In genomic region chr7:19257390-19258022, GRCm38 (mm10) we compare ENCODE assay signal across 8 mouse cellular contexts. TPM values are rescaled to one million over a fixed set of nuclear protein-coding genes. Genes with fewer than 3 reads are reported as not detected.
DNase-seq lines count a peak whose midpoint lies in the region; ATAC-seq and TF ChIP-seq lines count a peak whose summit lies in the region.
"Had no signal": no experiment of that assay in that cellular context is flagged by ENCODE, and none has a peak within 500 bp of the region (broad histone marks: within the 10 kb centered on the region; RNA-seq: fewer than 3 reads in every experiment).

No protein-coding gene starts in this region.

- H3K9ac ChIP-seq in intestine, embryonic 16.5 days (ENCODE audit: low read depth, low read length): no peak overlapping the region
- no peak overlapping the region for H3K9ac ChIP-seq in limb, embryonic 14.5 days (ENCODE audit: low read depth, low read length, severe bottlenecking)
- no peak overlapping the region for H3K9ac ChIP-seq in midbrain, embryonic 14.5 days (replicated peaks; ENCODE audit: low read length)

- no peak for TF ChIP-seq POLR2A in limb, embryonic 14.5 days (IDR thresholded peaks at IDR 0.05; ENCODE audit: borderline replicate concordance, extremely low read depth, insufficient read depth, insufficient read length)

- WGBS in intestine, embryonic 16.5 days: 33% methylated on average over 11 of the region's 11 CpGs
- WGBS in limb, embryonic 14.5 days: 40% methylated on average over 11 of the region's 11 CpGs
- WGBS in midbrain, embryonic 14.5 days: 36% methylated on average over 11 of the region's 11 CpGs

- no peak overlapping the region for H3K4me2 ChIP-seq in intestine, embryonic 16.5 days (ENCODE audit: low read depth, low read length)
- H3K4me2 ChIP-seq in limb, embryonic 14.5 days (replicated peaks; ENCODE audit: low read depth, low read length, severe bottlenecking): no peak overlapping the region
- no peak overlapping the region for H3K4me2 ChIP-seq in midbrain, embryonic 14.5 days (ENCODE audit: low read length)

- no peak overlapping the region for H3K27ac ChIP-seq in intestine, embryonic 16.5 days (ENCODE audit: low read length)
- no peak overlapping the region for H3K27ac ChIP-seq in limb, embryonic 14.5 days (replicated peaks; ENCODE audit: low read depth, low read length)
- no peak overlapping the region for H3K27ac ChIP-seq in midbrain, embryonic 14.5 days (replicated peaks; ENCODE audit: low read depth, low read length)

- ATAC-seq in intestine, embryonic 16.5 days: peak; percentile 80
- ATAC-seq in limb, embryonic 14.5 days (ENCODE audit: low FRiP score, low read depth): peak; percentile 44; the same call in 1 of the 2 replicates
- ATAC-seq in midbrain, embryonic 14.5 days (ENCODE audit: low FRiP score, low TSS enrichment): peak; percentile 62; the same call in 1 of the 2 replicates

- no peak overlapping the region for H3K4me3 ChIP-seq in intestine, embryonic 16.5 days (ENCODE audit: low read length)
- H3K4me3 ChIP-seq in limb, embryonic 14.5 days (replicated peaks; ENCODE audit: low read length): no peak overlapping the region
- no peak overlapping the region for H3K4me3 ChIP-seq in midbrain, embryonic 14.5 days (replicated peaks; ENCODE audit: low read depth, low read length)

- 0 out of 2 replicates have a peak, but pooled peaks cover 4% of the 10 kb centered on the region for H3K9me3 ChIP-seq in intestine, embryonic 16.5 days (ENCODE audit: control insufficient read depth, low read length)
- H3K9me3 ChIP-seq in limb, embryonic 14.5 days (ENCODE audit: control insufficient read depth, low read length): no peaks in the 10 kb centered on the region
- no peaks in the 10 kb centered on the region for H3K9me3 ChIP-seq in midbrain, embryonic 14.5 days (ENCODE audit: control insufficient read depth, low read length)

- DNase-seq in NIH3T3 (ENCODE audit: low read depth): peak; percentile 51
- DNase-seq in embryo, embryonic 10 days (ENCODE audit: low spot score): peak; percentile 86
- peak; percentile 99 for DNase-seq in heart, adult 11 months
- DNase-seq in limb, embryonic 14.5 days (ENCODE audit: low spot score): peak; percentile 72
- peak; percentile 75 for DNase-seq in midbrain, embryonic 14.5 days
- peak; percentile 19 for DNase-seq in splenic B cell, adult 2 months (ENCODE audit: low read depth, low spot score)

- no peaks in the 10 kb centered on the region for H3K4me1 ChIP-seq in intestine, embryonic 16.5 days (ENCODE audit: control insufficient read depth, insufficient read depth, low read length)
- H3K4me1 ChIP-seq in limb, embryonic 14.5 days (ENCODE audit: control insufficient read depth, insufficient read depth, low read length): no peaks in the 10 kb centered on the region
- H3K4me1 ChIP-seq in midbrain, embryonic 14.5 days (ENCODE audit: control insufficient read depth, insufficient read depth, low read length): no peaks in the 10 kb centered on the region

- H3K36me3 ChIP-seq in intestine, embryonic 16.5 days (ENCODE audit: control insufficient read depth, insufficient read depth, low read length): peaks cover 30% of the 10 kb centered on the region
- peaks cover 77% of the 10 kb centered on the region for H3K36me3 ChIP-seq in limb, embryonic 14.5 days (ENCODE audit: control insufficient read depth, insufficient read depth, low read length)
- H3K36me3 ChIP-seq in midbrain, embryonic 14.5 days (ENCODE audit: control insufficient read depth, insufficient read depth, low read length): peaks cover 71% of the 10 kb centered on the region
- H3K36me3 ChIP-seq in splenic B cell, adult 2 months (ENCODE audit: control insufficient read depth, insufficient read depth, low read length, poor library complexity, severe bottlenecking): peaks cover 22% of the 10 kb centered on the region

- no peaks in the 10 kb centered on the region for H3K27me3 ChIP-seq in intestine, embryonic 16.5 days (replicated peaks; ENCODE audit: control insufficient read depth, insufficient read depth, low read length)
- H3K27me3 ChIP-seq in limb, embryonic 14.5 days (ENCODE audit: control insufficient read depth, insufficient read depth, low read length): no peaks in the 10 kb centered on the region
- H3K27me3 ChIP-seq in midbrain, embryonic 14.5 days (ENCODE audit: control insufficient read depth, insufficient read depth, low read length): no peaks in the 10 kb centered on the region
- no peaks in the 10 kb centered on the region for H3K27me3 ChIP-seq in splenic B cell, adult 2 months (ENCODE audit: control insufficient read depth, insufficient read depth, low read length, poor library complexity, severe bottlenecking)

RNA-seq across cellular contexts. Expression of gene Vasp, which starts 14.1 kb away (rescaled TPM):
- 106 and 120 TPM in 2 replicates for polyA plus RNA-seq in intestine, embryonic 16.5 days (2015; fragmentation: Nextera tagmentation; extraction: Ambion mirVana)
- 126 and 169 TPM in 2 replicates for polyA plus RNA-seq in limb, embryonic 14.5 days (2012; rRNA removed)
- polyA plus RNA-seq in limb, embryonic 14.5 days (2014; fragmentation: Nextera tagmentation; extraction: Ambion mirVana): 66.7 and 67.0 TPM in 2 replicates
- 28.9 and 29.1 TPM in 2 replicates for polyA plus RNA-seq in midbrain, embryonic 14.5 days (2014; fragmentation: Nextera tagmentation; extraction: Ambion mirVana)

RNA-seq across cellular contexts. Expression of gene Ppm1n, which starts 22.4 kb away (rescaled TPM):
- 0.29 and 0.32 TPM in 2 replicates for polyA plus RNA-seq in intestine, embryonic 16.5 days (2015; fragmentation: Nextera tagmentation; extraction: Ambion mirVana)
- not detected in 2 replicates for polyA plus RNA-seq in limb, embryonic 14.5 days (2012; rRNA removed)
- not detected in 2 replicates for polyA plus RNA-seq in limb, embryonic 14.5 days (2014; fragmentation: Nextera tagmentation; extraction: Ambion mirVana)
- polyA plus RNA-seq in midbrain, embryonic 14.5 days (2014; fragmentation: Nextera tagmentation; extraction: Ambion mirVana): 0.62 and 1.2 TPM in 2 replicates
- polyA plus RNA-seq: gonadal fat pad, adult 2 months had no signal

RNA-seq across cellular contexts. Expression of gene Rtn2, which starts 24.9 kb away (rescaled TPM):
- polyA plus RNA-seq in intestine, embryonic 16.5 days (2015; fragmentation: Nextera tagmentation; extraction: Ambion mirVana): 10.3 and 11.8 TPM in 2 replicates
- 44.3 and 59.4 TPM in 2 replicates for polyA plus RNA-seq in limb, embryonic 14.5 days (2012; rRNA removed)
- 22.5 and 30.6 TPM in 2 replicates for polyA plus RNA-seq in limb, embryonic 14.5 days (2014; fragmentation: Nextera tagmentation; extraction: Ambion mirVana)
- polyA plus RNA-seq in midbrain, embryonic 14.5 days (2014; fragmentation: Nextera tagmentation; extraction: Ambion mirVana): 100.0 and 101 TPM in 2 replicates

RNA-seq across cellular contexts. Expression of gene Opa3, which starts 29.4 kb away (rescaled TPM):
- polyA plus RNA-seq in intestine, embryonic 16.5 days (2015; fragmentation: Nextera tagmentation; extraction: Ambion mirVana): 40.6 and 40.9 TPM in 2 replicates
- 19.6 and 23.6 TPM in 2 replicates for polyA plus RNA-seq in limb, embryonic 14.5 days (2012; rRNA removed)
- 27.5 and 31.7 TPM in 2 replicates for polyA plus RNA-seq in limb, embryonic 14.5 days (2014; fragmentation: Nextera tagmentation; extraction: Ambion mirVana)
- 33.2 and 35.0 TPM in 2 replicates for polyA plus RNA-seq in midbrain, embryonic 14.5 days (2014; fragmentation: Nextera tagmentation; extraction: Ambion mirVana)

RNA-seq across cellular contexts. Expression of gene Gpr4, which starts 45.2 kb away (rescaled TPM):
- 1.6 and 2.1 TPM in 2 replicates for polyA plus RNA-seq in intestine, embryonic 16.5 days (2015; fragmentation: Nextera tagmentation; extraction: Ambion mirVana)
- 9.2 and 15.5 TPM in 2 replicates for polyA plus RNA-seq in limb, embryonic 14.5 days (2012; rRNA removed)
- 4.0 and 4.4 TPM in 2 replicates for polyA plus RNA-seq in limb, embryonic 14.5 days (2014; fragmentation: Nextera tagmentation; extraction: Ambion mirVana)
- 1.8 and 2.5 TPM in 2 replicates for polyA plus RNA-seq in midbrain, embryonic 14.5 days (2014; fragmentation: Nextera tagmentation; extraction: Ambion mirVana)

Comparison
In these comparisons a context has a peak if more than half of its experiments do, and no peak if none do; other contexts are left out.
1. DNase-seq: peak in every context shown above with its lines; median percentile 99 in heart, adult 11 months; 86 in embryo, embryonic 10 days; 75 in midbrain, embryonic 14.5 days; 72 in limb, embryonic 14.5 days; 51 in NIH3T3; 19 in splenic B cell, adult 2 months.